8 mouse cellular contexts compared by ENCODE assay signal in genomic region chr7:30193013-30193412, GRCm38 (mm10). TPM values are rescaled to one million over a fixed set of nuclear protein-coding genes. Genes with fewer than 3 reads are reported as not detected.
DNase-seq lines count a peak whose midpoint lies in the region; ATAC-seq and TF ChIP-seq lines count a peak whose summit lies in the region.

No protein-coding gene starts in this region.

- peak overlapping the region; percentile 81 for H3K4me2 ChIP-seq in neural tube, embryonic 11.5 days (ENCODE audit: low read depth)
- peak overlapping the region; percentile 75 for H3K4me2 ChIP-seq in limb, embryonic 13.5 days (replicated peaks)
- peak overlapping the region; percentile 90 for H3K4me2 ChIP-seq in stomach, embryonic 16.5 days (ENCODE audit: low read depth, low read length)

- 0 out of 2 replicates have a peak, but pooled peaks cover 7% of the 10 kb centered on the region for H3K36me3 ChIP-seq in neural tube, embryonic 11.5 days (ENCODE audit: control insufficient read depth, insufficient read depth, low read length)
- H3K36me3 ChIP-seq in limb, embryonic 13.5 days: peaks cover 42% of the 10 kb centered on the region
- H3K36me3 ChIP-seq in stomach, embryonic 16.5 days (ENCODE audit: control insufficient read depth, insufficient read depth, low read length): peaks cover 10% of the 10 kb centered on the region; the same call in 1 of the 2 replicates

- H3K27ac ChIP-seq in cerebellum, adult 2 months (ENCODE audit: insufficient read depth, low read length): no peak overlapping the region
- H3K27ac ChIP-seq in neural tube, embryonic 11.5 days (ENCODE audit: low read depth, low read length): no peak overlapping the region
- H3K27ac ChIP-seq in limb, embryonic 13.5 days: no peak overlapping the region
- peak overlapping the region; percentile 96 for H3K27ac ChIP-seq in stomach, embryonic 16.5 days (ENCODE audit: low read length)

- ATAC-seq in cerebellum, adult (ENCODE audit: insufficient number of reproducible peaks, low FRiP score, low TSS enrichment): no peak
- no peak for ATAC-seq in neural tube, embryonic 11.5 days (ENCODE audit: insufficient read depth, low FRiP score, low TSS enrichment)
- no peak for ATAC-seq in limb, embryonic 13.5 days (ENCODE audit: low FRiP score, low read depth)
- ATAC-seq in stomach, embryonic 16.5 days (ENCODE audit: insufficient read depth, low FRiP score): no peak; the same call in 1 of the 2 replicates
- ATAC-seq in CD4-positive, CD25-positive, alpha-beta regulatory T cell, adult 4 months: no peak

- DNase-seq in cerebellum, adult 2 months: no peak
- no peak for DNase-seq in neural tube, embryonic 11.5 days (ENCODE audit: low spot score)
- no peak for DNase-seq in neural tube, embryonic 10.5 days (ENCODE audit: extremely low spot score, low spot score)
- DNase-seq in urinary bladder, postnatal 14 days (ENCODE audit: low spot score): no peak

- no peak for TF ChIP-seq CTCF in cerebellum, adult 2 months (IDR thresholded peaks at IDR 0.05; ENCODE audit: borderline replicate concordance, insufficient read depth, low read depth, low read length)

- no peak overlapping the region for H3K9ac ChIP-seq in neural tube, embryonic 11.5 days (ENCODE audit: low read length)
- peak overlapping the region; percentile 76 for H3K9ac ChIP-seq in limb, embryonic 13.5 days
- H3K9ac ChIP-seq in stomach, embryonic 16.5 days (ENCODE audit: low read length): peak overlapping the region; percentile 86

- H3K27me3 ChIP-seq in cerebellum, adult 2 months (ENCODE audit: control insufficient read depth, insufficient read depth, low read length): no peaks in the 10 kb centered on the region
- H3K27me3 ChIP-seq in neural tube, embryonic 11.5 days (ENCODE audit: control insufficient read depth, insufficient read depth, low read length): no peaks in the 10 kb centered on the region
- H3K27me3 ChIP-seq in limb, embryonic 13.5 days: no peaks in the 10 kb centered on the region
- no peaks in the 10 kb centered on the region for H3K27me3 ChIP-seq in stomach, embryonic 16.5 days (ENCODE audit: control insufficient read depth, insufficient read depth, low read length)

- TF ChIP-seq POLR2A in cerebellum, adult 2 months (IDR thresholded peaks at IDR 0.05; ENCODE audit: borderline replicate concordance, insufficient read depth, low read length): no peak

- H3K4me3 ChIP-seq in cerebellum, adult 2 months (replicated peaks; ENCODE audit: insufficient read depth, low read depth, low read length): peak overlapping the region; percentile 14
- peak overlapping the region; percentile 66; the same call in 1 of the 2 replicates for H3K4me3 ChIP-seq in neural tube, embryonic 11.5 days (ENCODE audit: low read depth, low read length)
- H3K4me3 ChIP-seq in limb, embryonic 13.5 days: peak overlapping the region; percentile 72
- H3K4me3 ChIP-seq in stomach, embryonic 16.5 days (replicated peaks; ENCODE audit: low read length): peak overlapping the region; percentile 87

- peaks cover 30% of the 10 kb centered on the region for H3K4me1 ChIP-seq in cerebellum, adult 2 months (ENCODE audit: control insufficient read depth, insufficient read depth, low read length)
- peaks cover 7% of the 10 kb centered on the region for H3K4me1 ChIP-seq in neural tube, embryonic 11.5 days (ENCODE audit: control insufficient read depth, insufficient read depth, low read length)
- peaks cover 26% of the 10 kb centered on the region for H3K4me1 ChIP-seq in limb, embryonic 13.5 days
- H3K4me1 ChIP-seq in stomach, embryonic 16.5 days (ENCODE audit: control insufficient read depth, insufficient read depth, low read length): peaks cover 22% of the 10 kb centered on the region

- WGBS in cerebellum, adult 2 months: 28% methylated on average over 9 of the region's 9 CpGs
- WGBS in neural tube, embryonic 11.5 days: 14% methylated on average over 9 of the region's 9 CpGs
- WGBS in limb, embryonic 13.5 days: 18% methylated on average over 9 of the region's 9 CpGs
- WGBS in stomach, embryonic 16.5 days: 34% methylated on average over 9 of the region's 9 CpGs

- H3K9me3 ChIP-seq in neural tube, embryonic 11.5 days (ENCODE audit: control insufficient read depth, low read length): no peaks in the 10 kb centered on the region
- H3K9me3 ChIP-seq in limb, embryonic 13.5 days: no peaks in the 10 kb centered on the region
- no peaks in the 10 kb centered on the region for H3K9me3 ChIP-seq in stomach, embryonic 16.5 days (replicated peaks; ENCODE audit: control insufficient read depth, low read length)

RNA-seq across cellular contexts. Expression of gene Capns1, which starts 5.6 kb away (rescaled TPM):
- polyA plus RNA-seq in cerebellum, adult 2 months (2012; rRNA removed): 463 and 475 TPM in 2 replicates
- polyA plus RNA-seq in neural tube, embryonic 11.5 days (2014; fragmentation: Nextera tagmentation; extraction: Ambion mirVana): 45.8 and 51.8 TPM in 2 replicates
- polyA plus RNA-seq in limb, embryonic 13.5 days (2015; fragmentation: Nextera tagmentation; extraction: Ambion mirVana): 94.9 and 100 TPM in 2 replicates
- 90.0 and 98.5 TPM in 2 replicates for polyA plus RNA-seq in stomach, embryonic 16.5 days (2015; fragmentation: Nextera tagmentation; extraction: Ambion mirVana)
- 10 to 100 TPM; 49.8 to 68.7 TPM for polyA plus RNA-seq in CD4-positive, CD25-positive, alpha-beta regulatory T cell, adult 4 months (2017; shearing (Covaris generic))

RNA-seq across cellular contexts. Expression of gene Cox7a1, which starts 9.1 kb away (rescaled TPM):
- polyA plus RNA-seq in cerebellum, adult 2 months (2012; rRNA removed): 24.7 and 32.0 TPM in 2 replicates
- polyA plus RNA-seq in neural tube, embryonic 11.5 days (2014; fragmentation: Nextera tagmentation; extraction: Ambion mirVana): 4.5 and 5.7 TPM in 2 replicates
- 1.8 and 2.4 TPM in 2 replicates for polyA plus RNA-seq in limb, embryonic 13.5 days (2015; fragmentation: Nextera tagmentation; extraction: Ambion mirVana)
- polyA plus RNA-seq in stomach, embryonic 16.5 days (2015; fragmentation: Nextera tagmentation; extraction: Ambion mirVana): 12.8 and 25.0 TPM in 2 replicates
- polyA plus RNA-seq in CD4-positive, CD25-positive, alpha-beta regulatory T cell, adult 4 months (2017; shearing (Covaris generic)): under 1 TPM in 1 of 2 experiments, not detected in 1; 0.90 TPM

RNA-seq across cellular contexts. Expression of gene Zfp146, which starts 23.5 kb away (rescaled TPM):
- 37.6 and 38.0 TPM in 2 replicates for polyA plus RNA-seq in cerebellum, adult 2 months (2012; rRNA removed)
- 14.3 and 15.1 TPM in 2 replicates for polyA plus RNA-seq in neural tube, embryonic 11.5 days (2014; fragmentation: Nextera tagmentation; extraction: Ambion mirVana)
- 22.2 and 22.4 TPM in 2 replicates for polyA plus RNA-seq in limb, embryonic 13.5 days (2015; fragmentation: Nextera tagmentation; extraction: Ambion mirVana)
- 12.2 and 12.6 TPM in 2 replicates for polyA plus RNA-seq in stomach, embryonic 16.5 days (2015; fragmentation: Nextera tagmentation; extraction: Ambion mirVana)
- 10 to 100 TPM; 19.5 to 22.3 TPM for polyA plus RNA-seq in CD4-positive, CD25-positive, alpha-beta regulatory T cell, adult 4 months (2017; shearing (Covaris generic))

RNA-seq across cellular contexts. Expression of gene Polr2i, which starts 38.7 kb away (rescaled TPM):
- 167 and 182 TPM in 2 replicates for polyA plus RNA-seq in cerebellum, adult 2 months (2012; rRNA removed)
- polyA plus RNA-seq in neural tube, embryonic 11.5 days (2014; fragmentation: Nextera tagmentation; extraction: Ambion mirVana): 179 and 195 TPM in 2 replicates
- 171 and 184 TPM in 2 replicates for polyA plus RNA-seq in limb, embryonic 13.5 days (2015; fragmentation: Nextera tagmentation; extraction: Ambion mirVana)
- 111 and 116 TPM in 2 replicates for polyA plus RNA-seq in stomach, embryonic 16.5 days (2015; fragmentation: Nextera tagmentation; extraction: Ambion mirVana)
- 10 to 100 TPM; 50.3 to 54.3 TPM for polyA plus RNA-seq in CD4-positive, CD25-positive, alpha-beta regulatory T cell, adult 4 months (2017; shearing (Covaris generic))

RNA-seq across cellular contexts. Expression of gene Tbcb, which starts 39.1 kb away (rescaled TPM):
- 134 and 147 TPM in 2 replicates for polyA plus RNA-seq in cerebellum, adult 2 months (2012; rRNA removed)
- polyA plus RNA-seq in neural tube, embryonic 11.5 days (2014; fragmentation: Nextera tagmentation; extraction: Ambion mirVana): 268 and 302 TPM in 2 replicates
- polyA plus RNA-seq in limb, embryonic 13.5 days (2015; fragmentation: Nextera tagmentation; extraction: Ambion mirVana): 219 and 220 TPM in 2 replicates
- 148 and 151 TPM in 2 replicates for polyA plus RNA-seq in stomach, embryonic 16.5 days (2015; fragmentation: Nextera tagmentation; extraction: Ambion mirVana)
- polyA plus RNA-seq in CD4-positive, CD25-positive, alpha-beta regulatory T cell, adult 4 months (2017; shearing (Covaris generic)): 100 to 1,000 TPM in 1 of 2 experiments, 10 to 100 TPM in 1; 96.7 to 104 TPM

Comparison
In these comparisons a context has a peak if more than half of its experiments do, and no peak if none do; other contexts are left out.
1. H3K4me3 ChIP-seq: peak in every context shown above with its lines; median percentile 87 in stomach, embryonic 16.5 days; 72 in limb, embryonic 13.5 days; 66 in neural tube, embryonic 11.5 days; 14 in cerebellum, adult 2 months.